Mouse (Mus musculus) left cerebral cortex, postnatal 25 days (tissue): ENCODE data around the gene Wdcp. TPM values are rescaled to one million over a fixed set of nuclear protein-coding genes. Genes with fewer than 3 reads are reported as not detected.
A peak's percentile ranks its signal among the peaks of the same experiment; 100 is the strongest.

ENCODE experiments used
- DNase-seq, 2 experiments: peaks; one replicate each; pipeline ENCODE4 v3.0.0; 2022; ENCODE audit warnings: low spot score in 2 of 2, mixed read lengths in 1 of 2
- intact Hi-C: fragments of 180-260 bp; cut with DNase I; formaldehyde crosslinking; loops from one replicate; pipeline ENCODE4 v1.15.1; 2025
- total RNA-seq, 2 experiments: library from RNA; stranded (reverse); gene quantifications; 2 replicates each; pipeline ENCODE4 v1.2.3; 2021

The Wdcp gene
- total RNA-seq, 2 experiments from 2014 or later, result 11.8 to 12.1 TPM

DNA sequence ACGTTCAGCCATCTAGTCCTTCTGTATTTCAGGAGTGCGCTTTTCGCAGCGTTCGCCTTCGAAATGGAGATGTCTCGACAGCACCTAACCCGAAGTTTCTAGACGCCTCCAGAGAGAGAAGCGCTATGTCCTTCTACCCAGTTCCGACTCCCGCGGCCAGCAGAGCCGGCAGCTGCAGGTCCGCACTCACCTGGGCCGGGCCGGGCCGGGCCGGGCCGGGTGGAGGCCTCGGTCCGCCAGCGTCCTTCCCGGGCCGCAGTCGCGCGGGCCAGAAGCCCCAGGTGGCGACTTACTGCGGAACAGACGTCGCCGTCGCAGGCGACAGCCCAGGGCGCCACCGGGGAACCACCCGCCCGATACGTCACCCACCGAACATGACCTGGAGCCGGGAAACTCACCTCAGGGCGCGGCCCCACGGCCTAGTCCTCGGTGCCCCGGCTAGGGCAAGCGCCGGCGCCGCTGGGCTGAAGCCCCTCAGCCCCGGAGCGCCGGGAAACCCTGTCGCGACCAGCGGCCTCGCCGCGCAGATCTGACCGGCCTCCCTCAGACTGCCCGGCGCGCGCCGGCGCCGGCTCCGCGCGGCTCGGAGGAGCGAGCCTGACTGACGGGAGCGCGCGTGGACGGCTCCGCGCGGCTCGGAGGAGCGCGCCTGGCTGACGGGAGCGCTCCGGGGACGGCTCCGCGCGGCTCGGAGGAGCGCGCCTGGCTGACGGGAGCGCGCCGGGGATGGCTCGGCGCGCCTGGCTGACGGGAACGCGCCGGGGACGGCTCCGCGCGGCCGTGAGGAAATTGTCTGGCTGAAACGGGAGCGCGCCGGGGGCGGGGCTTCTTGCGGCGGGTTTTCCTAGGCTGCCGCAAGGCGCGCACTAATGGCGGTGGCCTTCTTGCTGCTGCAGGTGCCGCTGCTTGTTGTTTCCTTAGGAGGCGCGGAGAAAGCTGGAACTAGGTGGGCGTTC lies 64.1 kb downstream of the Wdcp start, which contains the start of gene Ubxn2a:
Gene Ubxn2a, minus strand, starts transcription at position 755 of the 956 bp plus-strand sequence.
- intact Hi-C loops, result no loop called here
- DNase-seq, result peak; percentile 95

DNA sequence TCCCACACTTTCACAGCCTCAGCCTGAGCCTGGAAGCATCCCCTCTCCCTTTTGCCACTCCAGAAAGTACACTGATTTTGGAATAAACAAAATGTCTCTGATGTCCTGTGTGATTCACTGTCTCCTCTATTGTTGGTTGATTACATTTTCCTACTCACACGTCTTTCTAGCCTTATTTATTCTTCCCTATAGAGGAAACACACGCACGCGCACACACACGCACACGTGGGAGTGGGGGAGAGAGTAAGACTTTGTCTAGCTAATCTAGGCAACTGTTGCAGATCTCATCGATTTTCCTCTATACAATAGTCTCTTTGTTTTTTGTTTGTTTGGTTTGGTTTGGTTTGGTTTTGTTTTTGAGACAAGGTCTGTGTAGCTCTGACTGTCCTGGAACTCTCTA lies 65.3 kb downstream of the Wdcp start:
- DNase-seq, result no peak
- intact Hi-C loops, result no loop called here

Other genes starting within 250 kb of the Wdcp start
- 1 to 10 TPM; 2.2 to 2.6 TPM for gene Fam228a, start 104.9 kb upstream of the Wdcp start, total RNA-seq
- gene Pfn4, start 74.3 kb upstream of the Wdcp start, total RNA-seq, result 10 to 100 TPM in 1 of 2 experiments, 1 to 10 TPM in 1; 9.9 to 12.2 TPM
- 10 to 100 TPM; 13.8 to 22.5 TPM for gene Fam228b, start 74.0 kb upstream of the Wdcp start, total RNA-seq
- gene Sf3b6, start 25.8 kb upstream of the Wdcp start, total RNA-seq, result 10 to 100 TPM; 80.9 to 86.2 TPM
- 10 to 100 TPM; 42.6 to 51.0 TPM for gene Fkbp1b, start 1.7 kb upstream of the Wdcp start, total RNA-seq
- gene Mfsd2b, start 31.1 kb downstream of the Wdcp start, total RNA-seq, result under 1 TPM; 0.80 to 0.87 TPM
- 10 to 100 TPM; 53.3 to 53.4 TPM for gene Ubxn2a, start 64.4 kb downstream of the Wdcp start, total RNA-seq
- 10 to 100 TPM; 25.6 to 33.2 TPM for gene Atad2b, start 74.0 kb downstream of the Wdcp start, total RNA-seq